Mouse (Mus musculus): ENCODE data around the gene Gm4985.
"Not testable (repeated sequence)": the region's sequence is repeated elsewhere in the genome, so short reads cannot be mapped to it uniquely, and the experiment has no call there.

Gene Gm4985

DNA sequence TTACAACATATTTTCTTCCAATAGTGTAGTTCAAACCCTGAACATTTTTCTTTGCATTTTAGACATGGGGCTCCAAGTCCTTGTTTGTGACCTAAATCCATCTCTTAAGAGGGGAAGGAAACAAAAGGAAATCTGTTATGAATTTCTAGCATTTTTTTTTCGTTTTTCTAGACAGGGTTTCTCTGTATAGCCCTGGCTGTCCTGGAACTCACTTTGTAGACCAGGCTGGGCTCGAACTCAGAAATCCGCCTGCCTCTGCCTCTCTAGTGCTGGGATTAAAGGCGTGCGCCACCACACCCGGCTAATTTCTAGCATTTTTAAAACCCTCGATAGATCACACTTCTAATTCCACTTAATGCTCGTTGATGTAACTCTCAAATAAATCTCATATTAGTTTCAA lies at the start of gene Gm4985:
Gm4985 (minus strand) TSS at position 101 of the 400 bp plus-strand sequence.
- not testable (repeated sequence) for DNase-seq (ENCODE audit: low spot score)

DNA sequence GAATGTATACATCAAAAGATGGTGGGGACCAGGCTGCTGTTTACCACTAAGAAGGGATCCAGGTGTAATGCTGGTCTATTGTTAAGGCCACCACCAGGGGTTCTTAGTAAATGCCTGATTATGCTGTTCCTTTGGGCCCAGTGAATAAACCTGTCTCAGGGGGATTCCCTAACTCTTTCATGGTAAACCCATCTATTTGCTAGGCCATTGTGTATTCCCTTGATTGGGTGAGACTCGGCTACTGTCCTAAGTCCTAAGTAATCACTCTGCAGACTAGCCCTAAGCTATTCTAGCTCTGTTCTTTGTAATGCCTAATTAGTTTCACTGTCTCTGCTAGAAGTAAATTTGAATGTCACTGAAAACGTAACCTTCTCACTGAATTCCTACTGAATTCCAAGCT lies 4.6 kb downstream of the Gm4985 start:
- no peak for DNase-seq (ENCODE audit: low spot score)

Measured in urinary bladder, postnatal 14 days (tissue).